Mouse (Mus musculus) small intestine, adult 2 months (tissue): Measurements from ENCODE around the gene Mdfic.

Experiments used
- CTCF ChIP-seq: fragments of 200-500 bp; IDR thresholded peaks from 2 replicates; pipeline ENCODE4 v1.5.1; 2012; ENCODE audit warnings: low read depth, mild to moderate bottlenecking, control low read depth, inconsistent platforms, low read length, moderate library complexity, mixed read lengths; ENCODE audit not compliant: insufficient replicate concordance, insufficient read length; ENCODE audit errors: extremely low read depth
- POLR2A ChIP-seq: fragments of 200-500 bp; IDR thresholded peaks from 2 replicates; pipeline ENCODE4 v1.6.1; 2012; ENCODE audit warnings: low read depth, mild to moderate bottlenecking, control low read depth, inconsistent platforms, low read length, moderate library complexity

GRCm38 (mm10) chr6:15726422-15726821, 6.0 kb downstream of the Mdfic start:
- TF ChIP-seq CTCF, result no peak
- TF ChIP-seq POLR2A, result no peak
